Mouse (Mus musculus) bone marrow macrophage, adult 2 months (primary cell): ENCODE data around the gene Phf21a.

Source experiments
- CTCF ChIP-seq: IDR thresholded peaks from 2 replicates; pipeline ENCODE4 v1.5.1; 2012; ENCODE audit warnings: low read depth, mild to moderate bottlenecking, low read length, moderate library complexity
- POLR2A ChIP-seq: IDR thresholded peaks from 2 replicates; pipeline ENCODE4 v1.6.1; 2012; ENCODE audit warnings: mild to moderate bottlenecking, low read depth, low read length, borderline replicate concordance

DNA sequence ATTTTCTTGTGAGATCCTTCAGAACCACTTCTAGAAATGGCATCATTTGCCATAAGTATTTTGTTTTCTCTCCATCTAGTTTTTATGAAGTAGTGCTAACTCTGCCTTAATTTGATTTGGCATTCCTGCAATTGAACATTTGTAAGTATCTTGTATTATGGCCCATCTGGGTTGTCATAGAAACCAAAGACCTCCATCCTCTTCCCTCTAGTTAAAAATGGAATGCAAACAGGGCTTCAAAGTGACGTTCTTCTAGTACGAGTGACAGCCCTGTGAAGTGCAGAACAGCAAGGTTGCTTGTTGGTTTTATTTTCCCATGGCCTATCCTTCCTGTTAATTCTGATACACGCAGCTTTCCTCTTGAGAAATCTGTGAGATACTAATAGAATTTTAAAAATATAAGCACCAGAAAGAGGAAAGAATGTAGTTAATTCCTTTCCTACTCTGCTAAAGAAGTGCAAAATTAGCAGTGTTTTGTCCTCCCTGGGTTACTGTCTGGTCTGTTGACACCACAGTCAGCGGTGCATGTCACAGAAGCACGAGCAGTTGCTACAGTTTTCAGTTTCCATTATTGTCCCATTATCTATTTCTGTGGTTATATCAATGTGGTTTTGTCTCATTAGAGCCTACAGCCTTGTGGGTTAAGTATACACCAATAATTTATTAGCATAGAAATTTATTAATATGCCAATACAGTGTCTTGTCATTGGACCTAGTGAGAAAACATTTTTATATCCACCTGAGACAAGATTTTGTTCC is 209.1 kb downstream of the Phf21a start:
- no peak for TF ChIP-seq CTCF
- TF ChIP-seq POLR2A: no peak
